Mouse (Mus musculus) heart, embryonic 14.5 days (tissue): ENCODE measurements around the gene Gfpt2. TPM values are rescaled to one million over a fixed set of nuclear protein-coding genes. Genes with fewer than 3 reads are reported as not detected.
"Not testable (repeated sequence)": the region's sequence is repeated elsewhere in the genome, so short reads cannot be mapped to it uniquely, and the experiment has no call there.

Experiments
- ATAC-seq: fragments of 200-750 bp; cut with Nextera tagmentation; 2 replicates; pipeline ENCODE4 v1.8.0; 2017; ENCODE audit warnings: low read depth, moderate TSS enrichment; ENCODE audit not compliant: insufficient number of reproducible peaks, insufficient read depth, low FRiP score
- H3K27ac ChIP-seq, 2 experiments: fragments of 200-500 bp in 1 of 2; fragments of 300-500 bp in 1 of 2; sonication (generic) in 1 of 2; replicated peaks in 1 of 2; 2 replicates each; pipeline ENCODE4 v1.5.1; 2012 to 2014; ENCODE audit warnings: low read depth in 2 of 2, low read length in 2 of 2, control low read depth in 1 of 2, mild to moderate bottlenecking in 1 of 2, mixed read lengths in 1 of 2; ENCODE audit not compliant: control insufficient read depth in 1 of 2, insufficient read depth in 1 of 2
- H3K27me3 ChIP-seq: fragments of 300-500 bp; sonication (generic); 2 replicates; pipeline ENCODE4 v1.6.1; 2014; ENCODE audit warnings: mild to moderate bottlenecking, low read length, control low read depth; ENCODE audit not compliant: control insufficient read depth, insufficient read depth
- H3K36me3 ChIP-seq: fragments of 300-500 bp; sonication (generic); 2 replicates; pipeline ENCODE4 v1.6.1; 2014; ENCODE audit warnings: mild to moderate bottlenecking, control low read depth, low read length, mixed read lengths; ENCODE audit not compliant: control insufficient read depth, insufficient read depth
- H3K4me1 ChIP-seq, 2 experiments: fragments of 200-500 bp in 1 of 2; fragments of 300-500 bp in 1 of 2; sonication (generic) in 1 of 2; 2 replicates each; pipeline ENCODE4 v1.6.1; 2012 to 2014; ENCODE audit warnings: low read length in 2 of 2, control low read depth in 1 of 2, mixed read lengths in 1 of 2; ENCODE audit not compliant: control insufficient read depth in 2 of 2, insufficient read depth in 2 of 2
- H3K4me2 ChIP-seq: fragments of 300-500 bp; sonication (generic); 2 replicates; pipeline ENCODE4 v1.6.1; 2014; ENCODE audit warnings: mild to moderate bottlenecking, low read length
- H3K4me3 ChIP-seq, 2 experiments: fragments of 200-500 bp in 1 of 2; fragments of 300-500 bp in 1 of 2; sonication (generic) in 1 of 2; 2 replicates each; pipeline ENCODE4 v1.5.1; 2012 to 2014; ENCODE audit warnings: low read length in 2 of 2, mild to moderate bottlenecking in 2 of 2, control low read depth in 1 of 2, low read depth in 1 of 2, moderate library complexity in 1 of 2; ENCODE audit not compliant: control insufficient read depth in 1 of 2, insufficient read depth in 1 of 2
- H3K9ac ChIP-seq: fragments of 300-500 bp; sonication (generic); 2 replicates; pipeline ENCODE4 v1.6.1; 2014; ENCODE audit warnings: mild to moderate bottlenecking, low read length
- H3K9me3 ChIP-seq: fragments of 300-500 bp; sonication (generic); 2 replicates; pipeline ENCODE4 v1.6.1; 2016; ENCODE audit warnings: low read length, control low read depth; ENCODE audit not compliant: control insufficient read depth
- WGBS: fragments of 180-500 bp; shearing (Covaris S2); extraction: QIAGEN DNeasy Blood & Tissue Kit; methylation state at CpG from one replicate; pipeline ENCODE4 v1.1.7; 2014; 5-methylcytosine and 5-hydroxymethylcytosine counted together
- polyA plus RNA-seq: library from polyadenylated mRNA; unstranded; fragments of >200 nt; fragmentation: Nextera tagmentation; extraction: Ambion mirVana; gene quantifications from 2 replicates; pipeline ENCODE4 v1.2.1, GENCODE M21; 2014

The Gfpt2 gene
- polyA plus RNA-seq, 1 experiment from 2014 or later = 7.8 TPM

DNA sequence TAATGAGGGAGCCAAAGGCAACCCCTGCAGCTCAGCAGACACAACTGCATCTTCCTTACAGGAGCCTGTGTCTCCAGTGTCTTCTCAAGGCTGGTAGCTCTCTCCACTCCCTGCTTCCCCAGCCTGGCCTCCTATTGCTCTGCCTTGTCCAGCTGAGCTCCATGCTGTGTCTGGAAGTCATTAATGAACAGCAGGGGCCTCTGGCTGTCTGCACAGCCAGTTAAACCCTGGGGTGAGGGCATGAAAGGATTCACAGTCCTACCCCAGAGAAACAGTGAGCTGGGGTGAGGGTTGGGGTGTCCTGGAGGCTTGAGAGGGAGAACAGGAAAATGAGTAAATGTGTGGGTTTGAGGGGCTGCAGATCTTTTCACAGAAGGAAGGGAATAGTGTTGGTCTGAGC lies 30.4 kb upstream of the Gfpt2 start:
- Histone ChIP-seq H3K9me3 (no peaks in the 10 kb centered on the region), H3K27ac (0 out of 4 replicates have a peak overlapping the region, but pooled peaks of 1 of the 2 experiments have one; percentile 69), H3K36me3 (no peaks in the 10 kb centered on the region), H3K4me1 (peaks cover 6 to 15% of the 10 kb centered on the region in 2 experiments), H3K9ac (no peak overlapping the region), H3K27me3 (no peaks in the 10 kb centered on the region), H3K4me2 (no peak overlapping the region), H3K4me3 (no peak overlapping the region)
- no peak for ATAC-seq

DNA sequence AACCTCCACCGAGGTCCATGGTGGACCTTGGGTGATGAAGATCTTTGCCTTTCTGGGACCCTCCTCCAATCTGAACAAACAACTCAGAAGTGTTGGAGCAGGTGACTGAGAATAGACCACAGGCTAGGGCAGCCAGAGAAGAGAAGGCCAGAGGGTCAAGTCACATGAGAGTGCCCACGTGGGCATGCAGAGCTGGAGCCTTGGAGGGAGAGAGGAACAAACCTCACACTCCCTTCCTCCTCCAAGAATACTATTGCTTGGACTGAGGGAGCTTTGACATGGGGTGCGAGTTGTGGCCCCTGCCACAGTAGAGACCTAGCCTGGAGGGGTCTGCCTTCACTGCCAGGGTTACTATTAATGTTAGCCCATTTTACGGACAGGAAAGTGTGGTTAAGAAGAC lies 30.0 kb upstream of the Gfpt2 start:
- no peak overlapping the region for H3K4me3 ChIP-seq
- 53% methylated on average over 4 of the region's 4 CpGs for WGBS
- no peaks in the 10 kb centered on the region for H3K27me3 ChIP-seq
- H3K27ac ChIP-seq = peak overlapping the region in 1 of 2 experiments; percentile 69; a peak in 1 of 4 replicates
- H3K4me2 ChIP-seq = no peak overlapping the region
- ATAC-seq = 0 out of 2 replicates have a peak, but pooled peaks have one; percentile 24
- H3K4me1 ChIP-seq = peaks cover 6 to 15% of the 10 kb centered on the region in 2 experiments
- H3K9ac ChIP-seq = no peak overlapping the region
- H3K9me3 ChIP-seq = no peaks in the 10 kb centered on the region
- H3K36me3 ChIP-seq = no peaks in the 10 kb centered on the region

DNA sequence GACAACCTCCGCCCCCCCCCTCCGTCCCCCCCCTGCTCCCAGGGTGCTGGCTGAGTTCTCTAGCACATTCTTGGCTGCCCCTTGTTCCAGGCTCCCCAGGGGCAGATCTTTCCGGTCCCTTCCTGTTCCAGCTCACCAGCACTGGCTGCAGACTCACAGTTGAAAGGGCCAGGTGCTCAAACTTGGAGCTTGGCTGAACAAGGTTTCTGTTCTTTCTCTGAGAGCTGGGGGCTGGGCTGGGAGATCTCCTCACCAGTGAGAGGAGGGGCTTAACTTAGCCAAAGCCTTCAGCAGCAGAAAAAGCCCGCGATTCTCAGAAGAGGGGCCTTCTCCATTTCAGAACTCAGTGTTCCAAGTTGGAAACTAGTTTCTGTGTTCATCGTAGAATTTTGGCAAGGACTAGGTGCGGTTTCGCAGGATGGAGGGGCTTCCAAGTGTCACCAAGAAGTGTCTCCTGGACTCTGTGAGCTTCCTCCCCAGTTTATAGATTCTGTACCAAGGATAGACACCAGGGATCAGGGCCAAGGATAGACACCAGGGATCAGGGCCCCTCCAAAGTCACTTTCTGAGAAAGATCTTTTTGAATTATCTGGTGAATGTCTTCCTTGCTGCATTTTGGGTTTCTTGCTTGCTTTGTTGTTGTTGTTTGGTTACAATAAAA lies 29.2 kb upstream of the Gfpt2 start:
- Histone ChIP-seq H3K4me3 (no peak overlapping the region), H3K9me3 (no peaks in the 10 kb centered on the region), H3K36me3 (no peaks in the 10 kb centered on the region), H3K4me1 (peaks cover 6 to 15% of the 10 kb centered on the region in 2 experiments), H3K27me3 (no peaks in the 10 kb centered on the region), H3K27ac (peak overlapping the region; percentile 29 to 69; a peak in 3 of 4 replicates), H3K9ac (no peak overlapping the region; the same call in 1 of the 2 replicates), H3K4me2 (peak overlapping the region; percentile 22)
- ATAC-seq = peak; percentile 68; the same call in 1 of the 2 replicates
- 17% methylated on average over 7 of the region's 8 CpGs for WGBS

DNA sequence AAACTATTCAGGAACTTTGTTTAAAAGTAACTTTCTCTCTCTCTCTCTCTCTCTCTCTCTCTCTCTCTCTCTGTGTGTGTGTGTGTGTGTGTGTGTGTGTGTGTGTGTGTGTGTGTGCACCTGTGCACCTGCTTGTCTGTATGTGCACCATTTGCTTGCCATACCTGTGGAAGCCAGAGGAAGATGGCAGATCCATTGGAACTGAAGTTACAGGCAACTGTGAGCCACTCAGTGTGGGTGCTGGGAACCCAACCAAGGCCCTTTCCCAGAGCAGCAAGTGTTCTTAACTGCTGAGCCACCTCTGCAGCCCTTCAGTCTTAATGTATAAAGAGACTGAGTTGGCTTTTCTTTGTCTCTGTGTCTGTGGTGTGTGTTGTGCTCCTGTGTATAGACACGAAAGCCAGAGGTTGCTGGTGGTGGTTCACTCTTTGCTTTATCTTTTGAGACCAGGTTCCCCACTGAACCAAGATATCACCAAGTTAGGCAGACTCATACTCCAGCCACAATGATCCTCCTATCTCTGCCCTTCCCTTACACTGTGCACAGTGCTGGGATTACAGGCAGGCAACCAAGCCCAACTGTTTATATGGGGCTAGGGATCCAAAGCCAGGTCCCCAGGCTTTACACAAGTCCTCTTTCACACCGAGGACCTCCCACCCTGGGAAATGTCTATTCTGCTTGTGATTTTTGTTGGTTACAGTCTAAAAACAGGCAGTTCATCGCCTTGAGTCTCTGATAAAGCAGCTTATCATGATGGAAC lies 28.4 kb upstream of the Gfpt2 start:
- 80% methylated on average over 3 of the region's 3 CpGs for WGBS
- Histone ChIP-seq H3K36me3 (no peaks in the 10 kb centered on the region), H3K27me3 (no peaks in the 10 kb centered on the region), H3K4me2 (no peak overlapping the region), H3K27ac (no peak overlapping the region), H3K9ac (no peak overlapping the region), H3K4me1 (peaks cover 6 to 15% of the 10 kb centered on the region in 2 experiments), H3K4me3 (no peak overlapping the region), H3K9me3 (no peaks in the 10 kb centered on the region)
- no peak for ATAC-seq

DNA sequence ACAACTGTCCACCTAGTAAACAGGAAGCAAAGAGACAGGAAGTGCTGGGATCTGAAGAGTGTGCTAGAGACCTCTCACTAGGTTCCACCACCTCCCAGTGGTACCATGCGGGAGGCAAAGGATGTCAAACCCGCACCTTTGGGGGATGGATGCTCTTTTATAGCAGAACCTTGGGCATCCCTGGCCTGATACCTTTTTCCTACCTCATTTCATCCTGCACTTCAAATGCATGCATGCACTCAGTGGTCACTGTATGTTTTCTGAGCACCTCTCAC lies 27.9 kb upstream of the Gfpt2 start:
- no peak overlapping the region for H3K27ac ChIP-seq
- H3K4me2 ChIP-seq = no peak overlapping the region
- WGBS = 93% methylated on average over 2 of the region's 2 CpGs

DNA sequence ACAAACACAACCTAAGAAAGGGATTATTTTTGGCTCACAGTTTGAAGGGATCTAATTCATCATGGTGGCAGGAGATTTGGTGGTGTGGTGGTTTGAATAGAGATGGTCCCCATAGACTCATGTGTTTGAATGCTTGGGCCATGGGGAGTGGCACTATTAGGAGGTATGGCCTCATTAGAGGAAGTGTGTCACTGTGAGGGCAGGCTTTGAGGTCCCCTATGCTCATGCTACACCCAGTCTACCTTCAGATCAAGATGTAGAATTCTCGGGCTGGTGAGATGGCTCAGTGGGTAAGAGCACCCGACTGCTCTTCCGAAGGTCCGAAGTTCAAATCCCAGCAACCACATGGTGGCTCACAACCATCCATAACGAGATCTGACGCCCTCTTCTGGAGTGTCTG lies 26.5 kb upstream of the Gfpt2 start:
- not testable (repeated sequence) for H3K9ac ChIP-seq, H3K4me2 ChIP-seq, H3K9me3 ChIP-seq, H3K36me3 ChIP-seq, ATAC-seq, H3K27ac ChIP-seq, H3K4me3 ChIP-seq, H3K27me3 ChIP-seq
- whole genome bisulfite sequencing = 95% methylated on average over 3 of the region's 6 CpGs
- H3K4me1 ChIP-seq = peaks cover 6 to 15% of the 10 kb centered on the region in 2 experiments

More for the DNA sequence above, 27.9 kb upstream of the Gfpt2 start:
- Histone ChIP-seq H3K9ac (no peak overlapping the region), H3K4me3 (no peak overlapping the region), H3K4me1 (peaks cover 6 to 15% of the 10 kb centered on the region in 2 experiments), H3K9me3 (no peaks in the 10 kb centered on the region), H3K36me3 (no peaks in the 10 kb centered on the region), H3K27me3 (no peaks in the 10 kb centered on the region)
- no peak for ATAC-seq

DNA sequence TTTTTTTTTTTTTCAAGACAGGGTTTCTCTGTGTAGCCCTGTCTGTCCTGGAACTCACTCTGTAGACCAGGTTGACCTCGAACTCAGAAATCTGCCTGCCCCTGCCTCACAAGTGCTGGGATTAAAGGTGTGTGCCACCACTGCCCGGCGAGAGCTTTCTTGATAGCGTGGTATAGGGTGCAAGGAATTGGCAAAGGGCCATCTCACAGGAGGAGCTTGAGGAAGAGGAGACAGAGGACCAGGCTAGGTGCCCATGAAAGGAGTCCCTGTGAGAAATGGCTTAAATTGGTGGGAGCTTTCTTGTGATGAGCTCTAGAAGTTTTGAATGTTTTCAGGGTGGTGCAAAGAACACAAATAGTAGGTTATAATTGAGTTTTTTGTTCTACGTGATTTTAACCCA lies 25.2 kb upstream of the Gfpt2 start:
- H3K9me3 ChIP-seq = no peaks in the 10 kb centered on the region
- no peak overlapping the region for H3K27ac ChIP-seq
- no peak overlapping the region for H3K4me3 ChIP-seq
- no peak overlapping the region for H3K4me2 ChIP-seq
- peaks cover 6 to 13% of the 10 kb centered on the region in 2 experiments for H3K4me1 ChIP-seq
- WGBS = 86% methylated on average over 5 of the region's 5 CpGs
- no peak for ATAC-seq
- no peaks in the 10 kb centered on the region for H3K27me3 ChIP-seq
- H3K36me3 ChIP-seq = no peaks in the 10 kb centered on the region
- no peak overlapping the region for H3K9ac ChIP-seq
